ENCODE assay signal across 23 mouse cellular contexts in genomic region chr13:47134836-47135235, GRCm38 (mm10). TPM values are rescaled to one million over a fixed set of nuclear protein-coding genes. Genes with fewer than 3 reads are reported as not detected.
DNase-seq lines count a peak whose midpoint lies in the region; ATAC-seq lines count a peak whose summit lies in the region.
"Had no signal": no experiment of that assay in that cellular context is flagged by ENCODE, and none has a peak within 500 bp of the region (broad histone marks: within the 10 kb centered on the region; RNA-seq: fewer than 3 reads in every experiment).

No protein-coding gene starts in this region.

- DNase-seq in right cerebral cortex, adult 18-20 months: peak; percentile 72
- DNase-seq in right cerebral cortex, postnatal 4 days: no peak
- peak; percentile 25 to 49 for DNase-seq in left cerebral cortex, adult 9 months (ENCODE audit: low spot score in 2 of 2)
- DNase-seq in right cerebral cortex, postnatal 25 days: peak; percentile 54
- DNase-seq in retina, embryonic 14.5 days (ENCODE audit: low spot score): no peak
- DNase-seq in forebrain, embryonic 14.5 days (ENCODE audit: low spot score): no peak
- DNase-seq in urinary bladder, postnatal 4 days (ENCODE audit: low spot score in 2 of 2): no peak
- DNase-seq: adrenal gland, postnatal 36 days; cerebellum, adult 2 months; cerebellum, postnatal 14 days; gastrocnemius, postnatal 10 days; heart, postnatal 10 days; kidney, postnatal 14 days had no signal

- H3K27ac ChIP-seq in forebrain, embryonic 14.5 days (ENCODE audit: low read depth, low read length): no peak overlapping the region
- H3K27ac ChIP-seq: forebrain, embryonic 12.5 days; heart, embryonic 13.5 days; hindbrain, embryonic 14.5 days; lung, embryonic 15.5 days; midbrain, embryonic 10.5 days; midbrain, embryonic 15.5 days had no signal

- H3K9ac ChIP-seq in forebrain, embryonic 14.5 days (ENCODE audit: low read length): no peak overlapping the region
- H3K9ac ChIP-seq: forebrain, embryonic 12.5 days; heart, embryonic 13.5 days; hindbrain, embryonic 14.5 days; limb, embryonic 13.5 days; lung, embryonic 15.5 days; midbrain, embryonic 15.5 days had no signal

- WGBS in forebrain, embryonic 14.5 days: 93% methylated on average over 7 of the region's 7 CpGs

- no peak for ATAC-seq in forebrain, embryonic 14.5 days
- ATAC-seq: CD4-positive, CD25-positive, alpha-beta regulatory T cell, adult 4 months; intestine, postnatal 0 days; midbrain, embryonic 15.5 days had no signal

- H3K4me2 ChIP-seq in forebrain, embryonic 14.5 days (ENCODE audit: low read length): no peak overlapping the region
- H3K4me2 ChIP-seq: forebrain, embryonic 12.5 days; heart, embryonic 13.5 days; hindbrain, embryonic 14.5 days; limb, embryonic 13.5 days; liver, embryonic 11.5 days; lung, embryonic 15.5 days; midbrain, embryonic 15.5 days had no signal

- no peak overlapping the region for H3K4me3 ChIP-seq in forebrain, embryonic 14.5 days (ENCODE audit: low read depth, low read length)
- H3K4me3 ChIP-seq: forebrain, embryonic 12.5 days; heart, embryonic 13.5 days; limb, embryonic 13.5 days; lung, embryonic 15.5 days; midbrain, embryonic 10.5 days; midbrain, embryonic 15.5 days had no signal

- H3K36me3 ChIP-seq in forebrain, embryonic 14.5 days (ENCODE audit: control insufficient read depth, insufficient read depth, low read length): no peaks in the 10 kb centered on the region
- H3K36me3 ChIP-seq: forebrain, embryonic 12.5 days; limb, embryonic 13.5 days; lung, embryonic 15.5 days; midbrain, embryonic 10.5 days; midbrain, embryonic 15.5 days had no signal

- H3K9me3 ChIP-seq in forebrain, embryonic 14.5 days (replicated peaks; ENCODE audit: control insufficient read depth, low read length): no peaks in the 10 kb centered on the region
- H3K9me3 ChIP-seq: lung, embryonic 15.5 days; midbrain, embryonic 15.5 days had no signal

- no peaks in the 10 kb centered on the region for H3K4me1 ChIP-seq in forebrain, embryonic 14.5 days (ENCODE audit: control insufficient read depth, insufficient read depth, low read length)
- H3K4me1 ChIP-seq: forebrain, embryonic 12.5 days; lung, embryonic 15.5 days; midbrain, embryonic 10.5 days; midbrain, embryonic 15.5 days had no signal

- no peaks in the 10 kb centered on the region for H3K27me3 ChIP-seq in forebrain, embryonic 14.5 days (replicated peaks; ENCODE audit: control insufficient read depth, insufficient read depth, low read length)
- H3K27me3 ChIP-seq: forebrain, embryonic 12.5 days; heart, embryonic 13.5 days; limb, embryonic 13.5 days; lung, embryonic 15.5 days; midbrain, embryonic 15.5 days had no signal

RNA-seq across cellular contexts. Expression of gene Rnf144b, which starts 12.4 kb away (rescaled TPM):
- polyA plus RNA-seq in forebrain, embryonic 14.5 days (2014; fragmentation: Nextera tagmentation; extraction: Ambion mirVana): 0.88 and 0.91 TPM in 2 replicates

RNA-seq across cellular contexts. Expression of gene Dek, which starts 28.8 kb away (rescaled TPM):
- polyA plus RNA-seq in forebrain, embryonic 14.5 days (2014; fragmentation: Nextera tagmentation; extraction: Ambion mirVana): 119 and 140 TPM in 2 replicates

Comparison
In these comparisons a context has a peak if more than half of its experiments do, and no peak if none do; other contexts are left out.
1. DNase-seq: peak in right cerebral cortex, adult 18-20 months (single experiment), left cerebral cortex, adult 9 months (2 of 2) and right cerebral cortex, postnatal 25 days (single experiment); none in right cerebral cortex, postnatal 4 days (single experiment), retina, embryonic 14.5 days (single experiment), forebrain, embryonic 14.5 days (single experiment) and urinary bladder, postnatal 4 days (0 of 2).